In the genomic region with DNA sequence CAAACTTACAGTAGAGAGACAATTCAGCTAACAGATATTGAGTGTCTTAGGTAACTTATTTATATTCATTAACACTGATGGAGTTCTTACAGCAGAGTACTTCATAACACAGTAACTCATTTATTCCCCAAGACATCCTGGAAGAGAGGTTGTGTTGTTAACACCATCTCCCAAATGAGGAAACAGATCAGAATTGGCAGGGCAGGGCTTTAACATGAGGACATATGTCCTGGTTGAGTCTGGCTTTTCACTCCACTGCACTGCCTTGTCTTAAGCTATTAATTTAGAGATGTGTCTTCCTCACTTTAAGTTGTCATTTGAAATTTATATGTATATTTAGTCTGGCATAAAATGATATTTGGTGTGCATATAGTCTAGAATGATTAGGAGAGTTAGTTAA, we compare ENCODE assay signal across 15 mouse cellular contexts.
"Had no signal": no experiment of that assay in that cellular context is flagged by ENCODE, and none has a peak within 500 bp of the region (broad histone marks: within the 10 kb centered on the region; RNA-seq: fewer than 3 reads in every experiment).

No protein-coding gene starts in this region.

- H3K4me2 ChIP-seq: liver, embryonic 13.5 days; midbrain, embryonic 11.5 days; midbrain, embryonic 15.5 days; neural tube, embryonic 13.5 days; stomach, embryonic 15.5 days had no signal

- H3K4me3 ChIP-seq: liver, embryonic 13.5 days; midbrain, embryonic 15.5 days; myocyte; neural tube, embryonic 13.5 days; stomach, embryonic 15.5 days had no signal

- H3K27ac ChIP-seq: liver, embryonic 13.5 days; midbrain, embryonic 15.5 days; neural tube, embryonic 13.5 days; stomach, embryonic 15.5 days had no signal

- H3K36me3 ChIP-seq: liver, embryonic 13.5 days; midbrain, embryonic 15.5 days; neural tube, embryonic 13.5 days; stomach, embryonic 15.5 days had no signal

- H3K4me1 ChIP-seq: liver, embryonic 13.5 days; midbrain, embryonic 15.5 days; stomach, embryonic 15.5 days had no signal

- ATAC-seq: midbrain, embryonic 15.5 days had no signal

- H3K27me3 ChIP-seq: liver, embryonic 13.5 days; midbrain, embryonic 15.5 days; neural tube, embryonic 13.5 days; stomach, embryonic 15.5 days had no signal

- DNase-seq: kidney, adult 9 months; kidney, postnatal 14 days; kidney, postnatal 4 days; liver, embryonic 13.5 days; lung, adult 2 months; lung, postnatal 14 days; lung, postnatal 4 days; right cerebral cortex, postnatal 25 days; spleen, adult 18-20 months; thymus, postnatal 25 days had no signal

- H3K9ac ChIP-seq: liver, embryonic 13.5 days; midbrain, embryonic 15.5 days; neural tube, embryonic 13.5 days; stomach, embryonic 15.5 days had no signal

- H3K9me3 ChIP-seq: liver, embryonic 13.5 days; midbrain, embryonic 15.5 days; neural tube, embryonic 13.5 days; stomach, embryonic 15.5 days had no signal
